Mouse (Mus musculus): ENCODE data around the gene Tgfbr3l. TPM values are rescaled to one million over a fixed set of nuclear protein-coding genes. Genes with fewer than 3 reads are reported as not detected.
A peak's percentile ranks its signal among the peaks of the same experiment; 100 is the strongest.

Gene Tgfbr3l
- polyA plus RNA-seq (2015; fragmentation: Nextera tagmentation; extraction: Ambion mirVana) = 4.6 and 5.7 TPM in 2 replicates

- no peak for ATAC-seq (ENCODE audit: low FRiP score, low read depth)
- peak within 1 kb of the TSS; percentile 28 for H3K4me2 ChIP-seq (replicated peaks)
- peaks cover 27% of the 10 kb centered on the region for H3K4me1 ChIP-seq
- 85% methylated on average over 15 of the region's 15 CpGs for WGBS
- no peak within 1 kb of the TSS for H3K4me3 ChIP-seq
- H3K27ac ChIP-seq = peak within 1 kb of the TSS; percentile 7; the same call in 1 of the 2 replicates
- peak within 1 kb of the TSS; percentile 52 for H3K9ac ChIP-seq
- H3K27me3 ChIP-seq = no peaks in the 10 kb centered on the region
- no peaks in the 10 kb centered on the region for H3K9me3 ChIP-seq
- peaks cover 64% of the 10 kb centered on the region for H3K36me3 ChIP-seq
Observed at GRCm38 (mm10) chr8:4247951-4248540, at the start of gene Tgfbr3l. Gene Tgfbr3l (plus strand): TSS chr8:4248214.

- peaks cover 47% of the 10 kb centered on the region for H3K36me3 ChIP-seq
- no peak overlapping the region for H3K4me2 ChIP-seq (replicated peaks)
- H3K9ac ChIP-seq = no peak overlapping the region
- H3K27ac ChIP-seq = no peak overlapping the region
- ATAC-seq (ENCODE audit: low FRiP score, low read depth) = no peak
- no peaks in the 10 kb centered on the region for H3K9me3 ChIP-seq
- H3K4me1 ChIP-seq = peaks cover 10% of the 10 kb centered on the region
- H3K4me3 ChIP-seq = no peak overlapping the region
- 58% methylated on average over 2 of the region's 2 CpGs for WGBS
- H3K27me3 ChIP-seq = peaks cover 31% of the 10 kb centered on the region
Observed at GRCm38 (mm10) chr8:4201321-4201720, 46.7 kb upstream of the Tgfbr3l start.

- Histone ChIP-seq H3K4me1 (peaks cover 19% of the 10 kb centered on the region), H3K9ac (peak overlapping the region; percentile 9; the same call in 1 of the 2 replicates), H3K27me3 (peaks cover 59% of the 10 kb centered on the region), H3K9me3 (0 out of 2 replicates have a peak, but pooled peaks cover 4% of the 10 kb centered on the region), H3K4me2 (replicated peaks) (peak overlapping the region; percentile 45), H3K36me3 (peaks cover 54% of the 10 kb centered on the region), H3K27ac (no peak overlapping the region), H3K4me3 (peak overlapping the region; percentile 8)
- WGBS = 15% methylated on average over 38 of the region's 38 CpGs
- no peak for ATAC-seq (ENCODE audit: low FRiP score, low read depth)
Observed at GRCm38 (mm10) chr8:4205246-4206123, 42.5 kb upstream of the Tgfbr3l start.

- no peak overlapping the region for H3K27ac ChIP-seq
- 0 out of 2 replicates have a peak, but pooled peaks cover 4% of the 10 kb centered on the region for H3K9me3 ChIP-seq
- H3K9ac ChIP-seq = peak overlapping the region; percentile 53
- H3K4me1 ChIP-seq = peaks cover 19% of the 10 kb centered on the region
- H3K4me2 ChIP-seq (replicated peaks) = peak overlapping the region; percentile 45
- peaks cover 53% of the 10 kb centered on the region for H3K36me3 ChIP-seq
- peak overlapping the region; percentile 8 for H3K4me3 ChIP-seq
- peak; percentile 29; the same call in 1 of the 2 replicates for ATAC-seq (ENCODE audit: low FRiP score, low read depth)
- H3K27me3 ChIP-seq = peaks cover 62% of the 10 kb centered on the region
- 10% methylated on average over 43 of the region's 44 CpGs for WGBS
Observed at GRCm38 (mm10) chr8:4206182-4207015, 41.6 kb upstream of the Tgfbr3l start.

- 0 out of 2 replicates have a peak, but pooled peaks cover 4% of the 10 kb centered on the region for H3K9me3 ChIP-seq
- peaks cover 62% of the 10 kb centered on the region for H3K27me3 ChIP-seq
- no peak overlapping the region for H3K4me3 ChIP-seq
- H3K9ac ChIP-seq = no peak overlapping the region
- H3K36me3 ChIP-seq = peaks cover 53% of the 10 kb centered on the region
- WGBS = 48% methylated on average over 2 of the region's 2 CpGs
- H3K4me1 ChIP-seq = peaks cover 19% of the 10 kb centered on the region
- peak; percentile 10; the same call in 1 of the 2 replicates for ATAC-seq (ENCODE audit: low FRiP score, low read depth)
- H3K4me2 ChIP-seq (replicated peaks) = peak overlapping the region; percentile 45; the same call in 1 of the 2 replicates
- no peak overlapping the region for H3K27ac ChIP-seq
Observed at GRCm38 (mm10) chr8:4207016-4207350, 41.0 kb upstream of the Tgfbr3l start.

GRCm38 (mm10) chr8:4211097-4211496 is 36.9 kb upstream of the Tgfbr3l start:
- H3K4me2 ChIP-seq (replicated peaks) = no peak overlapping the region
- peaks cover 62% of the 10 kb centered on the region for H3K27me3 ChIP-seq
- no peak for ATAC-seq (ENCODE audit: low FRiP score, low read depth)
- 82% methylated on average over 6 of the region's 6 CpGs for WGBS
- peaks cover 34% of the 10 kb centered on the region for H3K4me1 ChIP-seq
- H3K27ac ChIP-seq = no peak overlapping the region
- H3K9ac ChIP-seq = no peak overlapping the region
- H3K9me3 ChIP-seq = 0 out of 2 replicates have a peak, but pooled peaks cover 4% of the 10 kb centered on the region
- peaks cover 23% of the 10 kb centered on the region for H3K36me3 ChIP-seq
- H3K4me3 ChIP-seq = no peak overlapping the region

- 1% methylated on average over 25 of the region's 25 CpGs for WGBS
- Histone ChIP-seq H3K27me3 (peaks cover 63% of the 10 kb centered on the region), H3K4me2 (replicated peaks) (peak overlapping the region; percentile 95), H3K9me3 (0 out of 2 replicates have a peak, but pooled peaks cover 4% of the 10 kb centered on the region), H3K27ac (no peak overlapping the region), H3K4me1 (peaks cover 37% of the 10 kb centered on the region), H3K36me3 (peaks cover 15% of the 10 kb centered on the region), H3K9ac (peak overlapping the region; percentile 63), H3K4me3 (peak overlapping the region; percentile 51)
- ATAC-seq (ENCODE audit: low FRiP score, low read depth) = peak; percentile 29; the same call in 1 of the 2 replicates
Observed at GRCm38 (mm10) chr8:4212809-4213209, 35.2 kb upstream of the Tgfbr3l start.

GRCm38 (mm10) chr8:4213210-4214005 is 34.6 kb upstream of the Tgfbr3l start:
- peaks cover 64% of the 10 kb centered on the region for H3K27me3 ChIP-seq
- H3K36me3 ChIP-seq = peaks cover 15% of the 10 kb centered on the region
- peak overlapping the region; percentile 95 for H3K4me2 ChIP-seq (replicated peaks)
- peak overlapping the region; percentile 51 for H3K4me3 ChIP-seq
- peak overlapping the region; percentile 63 for H3K9ac ChIP-seq
- peak overlapping the region; percentile 44; the same call in 1 of the 2 replicates for H3K27ac ChIP-seq
- peaks cover 4% of the 10 kb centered on the region; the same call in 1 of the 2 replicates for H3K9me3 ChIP-seq
- peak; percentile 69 for ATAC-seq (ENCODE audit: low FRiP score, low read depth)
- 2% methylated on average over 18 of the region's 18 CpGs for WGBS
- H3K4me1 ChIP-seq = peaks cover 37% of the 10 kb centered on the region

GRCm38 (mm10) chr8:4214006-4214980 is 33.7 kb upstream of the Tgfbr3l start:
- peaks cover 66% of the 10 kb centered on the region for H3K27me3 ChIP-seq
- H3K4me3 ChIP-seq = peak overlapping the region; percentile 51
- H3K27ac ChIP-seq = peak overlapping the region; percentile 44; the same call in 1 of the 2 replicates
- ATAC-seq (ENCODE audit: low FRiP score, low read depth) = peak; percentile 66
- 7% methylated on average over 33 of the region's 33 CpGs for WGBS
- H3K4me2 ChIP-seq (replicated peaks) = peak overlapping the region; percentile 95
- peaks cover 37% of the 10 kb centered on the region for H3K4me1 ChIP-seq
- peak overlapping the region; percentile 63 for H3K9ac ChIP-seq
- peaks cover 3% of the 10 kb centered on the region; the same call in 1 of the 2 replicates for H3K9me3 ChIP-seq
- H3K36me3 ChIP-seq = peaks cover 12% of the 10 kb centered on the region

- Histone ChIP-seq H3K9ac (peak overlapping the region; percentile 61; the same call in 1 of the 2 replicates), H3K4me1 (peaks cover 37% of the 10 kb centered on the region), H3K27me3 (peaks cover 61% of the 10 kb centered on the region), H3K4me2 (replicated peaks) (peak overlapping the region; percentile 91), H3K4me3 (peak overlapping the region; percentile 52), H3K9me3 (no peaks in the 10 kb centered on the region; the same call in 1 of the 2 replicates), H3K36me3 (no peaks in the 10 kb centered on the region), H3K27ac (no peak overlapping the region)
- 4% methylated on average over 18 of the region's 18 CpGs for WGBS
- ATAC-seq (ENCODE audit: low FRiP score, low read depth) = no peak
Observed at GRCm38 (mm10) chr8:4216296-4216695, 31.7 kb upstream of the Tgfbr3l start.

All from limb, embryonic 13.5 days (tissue).